Mouse (Mus musculus): ENCODE results near the gene Dedd2.

Dedd2 gene

DNA sequence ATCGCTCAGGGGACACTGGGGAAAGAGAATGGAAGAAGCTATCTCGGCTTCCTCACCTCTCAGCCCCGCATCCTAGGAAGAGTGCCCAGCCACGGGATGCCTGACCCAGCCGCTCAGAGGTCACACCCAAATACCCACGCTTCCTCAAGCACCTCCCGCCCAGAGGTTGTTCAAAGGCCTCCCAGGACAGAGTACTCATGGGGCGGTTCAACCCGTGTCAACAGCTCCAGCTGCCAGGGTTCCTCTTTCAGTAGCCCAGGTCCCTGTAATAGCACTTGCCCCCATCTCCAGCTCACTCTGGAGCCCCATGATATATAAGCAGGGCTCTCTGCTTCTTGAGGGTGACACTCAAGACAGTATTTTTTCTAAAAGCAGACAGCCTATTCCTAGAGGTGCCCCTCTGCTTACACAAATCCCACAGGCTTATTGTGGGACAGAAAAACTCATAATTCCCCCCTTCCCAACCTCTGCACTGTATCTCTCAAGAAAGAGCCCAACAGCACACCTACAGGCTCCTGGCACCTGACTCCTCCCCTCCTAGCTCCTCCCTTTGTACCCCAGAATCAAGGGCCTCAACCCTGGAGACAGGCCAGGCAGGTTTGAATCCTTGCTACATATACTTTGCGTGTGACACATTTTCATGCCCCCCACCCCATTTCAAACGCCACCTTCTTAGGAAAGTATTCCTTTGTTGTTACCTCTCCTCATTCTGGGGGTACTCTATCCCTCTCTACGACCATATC, 2.6 kb downstream of the Dedd2 start:
- no peak for DNase-seq

GRCm38 (mm10) chr7:25214172-25214571, 6.2 kb downstream of the Dedd2 start:
- no peak for DNase-seq

DNA sequence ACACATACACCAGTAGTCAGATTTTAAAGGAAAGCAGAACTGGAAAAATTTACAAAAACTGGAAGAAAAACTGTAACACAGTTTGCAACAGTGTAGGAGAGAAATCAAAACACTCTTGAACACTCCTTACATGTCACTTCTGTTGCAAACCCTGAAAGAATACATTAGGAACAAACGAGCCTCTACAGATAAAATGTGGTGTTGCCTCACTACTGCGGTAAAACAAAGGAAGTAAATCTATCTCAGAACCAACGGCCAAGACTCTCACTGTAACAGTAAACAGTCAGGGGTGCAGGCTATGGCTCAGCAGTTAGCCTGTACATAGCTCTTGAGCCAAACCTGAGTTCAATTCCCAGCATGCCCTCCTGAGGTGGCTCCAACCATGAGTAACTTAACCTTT, 7.3 kb downstream of the Dedd2 start:
- DNase-seq = no peak

DNA sequence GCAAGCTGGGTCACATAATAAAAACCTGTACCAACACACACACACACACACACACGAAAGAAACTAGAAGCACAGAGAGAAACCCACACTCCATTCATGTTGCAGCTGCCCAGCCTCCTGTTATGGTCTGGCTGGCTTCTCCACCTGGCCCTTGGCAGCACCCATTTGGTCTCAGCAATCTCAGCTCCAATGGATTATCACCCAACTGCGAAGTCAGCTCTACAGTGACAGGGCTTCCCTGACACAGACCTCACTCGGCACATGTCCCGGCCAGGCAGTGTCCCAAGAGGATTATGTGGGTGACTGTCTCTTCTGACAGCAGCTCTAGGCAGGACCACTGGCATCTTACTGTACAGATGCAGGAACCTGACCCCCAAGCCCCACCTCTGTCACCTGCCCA, 9.9 kb downstream of the Dedd2 start:
- no peak for DNase-seq

DNA sequence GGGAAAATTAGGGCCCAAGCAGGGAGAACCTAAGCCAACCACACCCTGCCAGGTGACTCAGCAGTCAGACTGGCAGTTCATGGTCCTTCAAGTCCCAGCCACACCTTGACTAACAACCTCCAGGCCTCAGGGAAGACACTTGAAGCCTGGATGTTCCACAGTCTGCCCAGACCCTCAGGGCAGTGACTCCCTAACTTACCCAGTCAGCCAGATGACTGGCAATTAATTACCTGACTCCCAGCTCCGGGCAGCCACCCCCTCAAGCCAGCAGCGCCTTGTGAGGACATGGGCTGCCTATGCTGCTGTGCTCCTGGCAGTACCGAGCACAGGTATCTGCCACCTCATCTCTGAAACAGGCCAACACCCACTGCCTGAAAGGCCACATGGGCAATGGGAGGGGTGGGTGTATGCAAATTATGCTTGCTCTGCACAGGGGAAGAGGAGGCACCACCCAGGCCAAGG, 11.2 kb downstream of the Dedd2 start:
- DNase-seq = no peak

- peak; percentile 72 to 81 for DNase-seq
Observed at GRCm38 (mm10) chr7:25206094-25206830, 14.2 kb downstream of the Dedd2 start.

DNA sequence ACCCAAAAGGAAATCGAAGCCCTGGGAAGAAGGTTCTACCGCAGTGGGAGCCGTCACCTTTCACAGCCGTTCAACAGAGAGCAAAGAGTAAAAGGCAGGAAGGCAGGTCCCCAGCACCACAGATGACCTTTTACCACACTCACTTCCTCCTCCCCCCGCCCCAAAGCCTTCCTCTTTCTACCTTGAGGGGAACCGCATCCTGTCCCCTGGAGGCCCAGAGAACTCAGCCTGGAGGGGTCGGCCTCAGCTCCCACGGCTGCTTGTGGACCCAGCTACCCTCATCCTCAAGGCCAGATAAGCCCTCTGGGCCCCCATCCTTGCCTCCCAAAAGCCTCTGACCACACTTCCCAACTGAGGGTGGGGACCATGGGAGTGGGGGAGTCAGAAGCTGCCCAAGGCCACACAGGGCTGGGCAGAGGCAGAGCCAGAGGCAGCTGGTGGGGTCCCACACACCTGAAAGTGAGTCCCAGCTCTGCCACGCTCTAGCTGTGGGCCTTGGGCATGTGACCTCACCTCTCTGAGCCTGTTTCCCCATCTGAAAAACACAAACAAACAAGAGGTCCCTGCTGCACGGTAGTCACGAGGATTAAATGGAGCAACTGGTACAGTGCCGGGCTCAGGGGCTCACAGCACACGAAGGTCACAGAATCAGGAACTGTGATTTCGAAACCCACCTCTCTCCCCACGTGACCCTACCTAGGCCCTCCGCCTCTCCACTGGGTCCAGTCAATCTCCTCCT, 14.9 kb downstream of the Dedd2 start:
- DNase-seq = no peak

DNA sequence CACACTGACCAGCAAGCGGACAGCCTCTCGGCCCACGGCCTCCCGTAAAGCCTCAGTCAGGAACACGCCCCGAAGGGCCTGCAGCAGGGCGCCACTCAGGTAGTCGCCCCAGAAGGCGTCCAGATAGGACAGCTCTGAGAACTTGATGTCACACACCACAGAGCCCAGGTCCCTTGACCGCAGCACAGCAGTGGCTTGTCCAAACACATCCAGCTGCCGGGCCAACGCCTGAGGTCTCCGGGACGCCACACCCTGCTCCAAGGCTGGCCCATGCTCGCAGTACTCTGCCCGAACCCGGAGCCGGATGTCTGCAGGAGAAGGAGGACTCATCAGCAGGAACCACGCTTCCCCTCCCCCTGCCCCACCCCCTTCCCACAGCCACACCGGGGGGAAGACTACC, 16.8 kb downstream of the Dedd2 start:
- DNase-seq = no peak

GRCm38 (mm10) chr7:25197384-25198018, 22.9 kb downstream of the Dedd2 start:
- DNase-seq = peak; percentile 31 to 54

GRCm38 (mm10) chr7:25196107-25196506, 24.3 kb downstream of the Dedd2 start:
- DNase-seq = no peak

DNA sequence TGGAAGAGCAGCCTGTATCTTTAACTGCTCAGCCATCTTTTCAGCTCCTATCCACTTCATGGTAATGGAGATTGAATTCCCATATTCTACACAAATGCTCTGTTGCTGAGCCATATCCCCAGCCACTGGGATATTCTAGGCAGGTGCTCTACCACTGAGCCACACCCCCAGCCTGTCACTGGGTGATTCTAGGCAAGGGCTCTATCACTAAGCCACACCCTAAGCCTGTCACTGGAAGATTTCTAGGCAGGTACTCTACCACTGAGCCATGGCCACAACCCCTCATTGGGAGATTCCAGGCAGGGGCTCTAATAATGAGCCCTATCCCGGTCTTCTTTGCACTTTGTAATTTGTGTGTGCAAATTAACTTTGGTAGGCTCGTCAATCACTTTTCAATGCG, 25.3 kb downstream of the Dedd2 start:
- DNase-seq = no peak

DNA sequence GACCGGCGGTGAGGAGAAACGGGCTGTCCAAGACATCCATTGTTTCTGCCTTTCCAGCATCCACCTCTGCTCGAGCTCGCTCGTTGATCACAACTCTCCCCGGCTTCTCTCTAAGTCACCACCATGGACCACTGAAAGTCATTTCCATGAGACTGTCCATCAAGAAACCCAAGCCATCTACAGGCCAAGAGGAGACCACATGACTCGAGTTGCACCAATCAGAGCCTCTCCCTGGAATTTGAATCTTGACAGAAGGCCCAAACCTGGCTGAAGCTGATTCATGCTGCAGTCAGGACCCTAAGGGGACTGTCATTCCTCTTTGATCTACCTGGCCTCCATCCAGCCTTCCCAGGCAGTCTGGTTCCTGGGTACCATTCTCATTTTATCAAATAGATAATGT, 28.3 kb downstream of the Dedd2 start:
- peak in 1 of 2 experiments; percentile 36 for DNase-seq

DNA sequence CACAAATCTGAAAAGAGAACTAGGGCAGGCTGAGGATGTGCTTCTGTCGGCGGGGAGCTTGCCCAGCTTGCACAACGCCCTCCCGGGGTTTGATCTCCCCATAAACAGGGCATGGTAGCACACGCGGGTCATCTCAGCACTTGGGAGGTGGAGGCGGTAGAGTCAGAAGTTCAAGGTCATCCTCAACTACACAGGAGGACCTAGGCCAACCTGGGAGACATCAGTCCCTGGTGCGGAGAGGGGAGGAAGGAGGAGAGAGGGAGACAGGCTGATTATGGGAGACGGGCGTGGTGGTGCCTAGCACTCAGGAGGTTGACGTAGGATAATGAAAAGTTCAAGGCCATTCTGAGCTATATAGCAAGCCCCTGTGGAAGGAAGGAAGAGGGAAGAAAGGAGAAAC, 29.6 kb downstream of the Dedd2 start:
- DNase-seq = no peak

DNA sequence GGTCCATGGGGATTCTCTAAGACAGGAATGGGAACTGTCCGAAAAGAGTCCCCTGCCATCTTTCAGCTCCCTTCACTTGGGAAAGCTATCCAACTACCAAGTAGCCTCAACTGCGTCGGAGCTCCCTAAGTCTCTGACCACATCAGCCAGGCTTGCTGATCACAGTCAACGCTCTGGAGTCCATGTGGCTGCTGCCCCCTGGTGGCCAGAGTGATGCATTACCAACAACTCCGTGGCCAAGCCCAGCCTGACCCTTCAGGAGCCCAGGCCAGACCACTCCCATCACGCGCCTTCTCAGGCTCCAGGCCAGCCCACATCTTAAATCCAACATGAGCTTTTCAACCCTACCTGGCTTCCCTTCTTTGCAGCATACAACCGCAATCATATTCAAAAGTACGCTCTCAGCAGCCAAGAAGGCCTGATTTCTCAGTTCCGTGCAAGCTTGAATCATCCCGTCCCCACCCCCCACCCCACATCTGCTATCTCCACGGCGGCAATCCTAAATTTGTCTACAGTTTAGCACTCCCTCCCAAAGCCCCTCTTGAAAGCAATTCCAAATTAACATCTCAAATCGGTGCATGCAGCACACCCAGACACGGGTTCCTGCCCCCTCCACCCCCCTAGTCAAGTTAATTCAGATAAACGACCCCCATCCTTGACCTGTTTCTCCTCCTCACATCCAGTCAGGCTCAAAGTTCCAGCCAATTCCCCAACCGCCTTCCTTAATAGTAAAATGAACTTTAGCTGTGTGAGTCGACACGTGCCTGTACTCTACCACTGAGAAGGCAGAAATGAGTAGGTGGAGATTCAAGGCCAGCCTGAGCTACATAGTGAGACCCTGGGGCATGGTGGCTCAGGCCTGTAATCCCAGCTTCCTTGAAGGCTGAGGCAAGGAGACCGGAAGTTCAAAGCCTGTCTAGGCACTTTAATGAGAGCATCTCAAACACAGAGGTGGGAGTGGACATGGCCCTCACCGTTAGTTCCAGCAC, 32.5 kb downstream of the Dedd2 start:
- DNase-seq = peak; percentile 95 to 96

DNA sequence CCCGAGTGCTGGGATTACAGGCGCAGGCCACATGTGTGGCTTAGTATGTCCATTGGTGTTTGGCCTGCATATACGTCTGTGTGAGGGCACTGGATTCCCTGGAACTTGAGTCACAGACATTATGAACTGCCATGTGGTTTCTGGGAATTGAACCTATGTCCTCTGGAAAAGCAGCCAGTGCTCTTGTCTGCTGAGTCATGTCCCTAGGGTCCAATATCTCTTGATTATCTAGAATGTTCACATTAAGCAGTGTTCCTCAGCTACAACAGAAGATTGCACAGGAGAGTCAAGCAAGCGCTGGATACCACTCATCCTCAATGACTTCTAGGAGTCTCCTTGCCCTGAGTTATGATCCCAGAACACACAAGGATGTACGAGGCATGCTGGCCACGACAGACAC, 36.3 kb downstream of the Dedd2 start:
- DNase-seq = no peak

DNA sequence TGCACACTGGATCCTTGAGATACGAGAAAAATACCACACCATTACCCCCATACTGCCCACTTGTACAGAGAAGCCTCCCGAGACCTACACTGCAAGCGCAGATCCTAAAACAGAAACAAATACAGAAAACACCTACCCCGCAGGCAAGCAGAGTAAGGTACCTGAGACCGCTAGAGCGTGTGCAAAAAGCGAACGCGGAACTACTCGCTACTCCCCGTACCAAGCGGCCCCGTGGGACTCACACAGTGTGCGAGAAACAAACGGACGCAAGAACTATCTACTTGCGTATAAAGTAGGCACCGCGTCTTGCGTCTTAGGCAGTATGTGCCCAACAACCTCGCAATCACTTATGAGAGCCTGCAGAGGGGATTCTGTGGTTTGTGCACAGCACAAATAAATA, 38.6 kb downstream of the Dedd2 start:
- DNase-seq = no peak

DNA sequence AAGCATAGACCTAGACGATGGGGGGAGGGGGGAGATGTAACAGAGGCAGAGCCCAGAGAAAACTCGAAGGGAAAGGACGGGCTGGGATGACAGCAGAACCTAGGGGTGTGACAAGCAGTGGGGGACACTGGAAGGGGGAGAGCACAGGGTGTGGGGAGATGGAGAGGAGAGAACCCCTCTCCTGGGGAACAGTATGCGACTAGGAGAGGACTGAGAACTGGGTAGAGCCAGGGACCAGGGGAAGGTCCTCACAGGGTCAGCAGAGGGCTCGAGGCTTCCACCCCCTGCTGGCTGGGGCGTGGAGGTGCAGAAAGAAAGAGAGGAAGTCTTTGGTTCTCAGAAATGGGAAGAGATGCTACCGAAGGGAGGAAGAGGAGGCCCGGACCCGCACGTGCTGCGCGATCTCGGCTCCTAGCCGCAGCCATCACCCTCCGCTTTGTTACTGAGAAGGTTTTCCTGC, 39.1 kb downstream of the Dedd2 start:
- peak; percentile 63 to 75 for DNase-seq

DNA sequence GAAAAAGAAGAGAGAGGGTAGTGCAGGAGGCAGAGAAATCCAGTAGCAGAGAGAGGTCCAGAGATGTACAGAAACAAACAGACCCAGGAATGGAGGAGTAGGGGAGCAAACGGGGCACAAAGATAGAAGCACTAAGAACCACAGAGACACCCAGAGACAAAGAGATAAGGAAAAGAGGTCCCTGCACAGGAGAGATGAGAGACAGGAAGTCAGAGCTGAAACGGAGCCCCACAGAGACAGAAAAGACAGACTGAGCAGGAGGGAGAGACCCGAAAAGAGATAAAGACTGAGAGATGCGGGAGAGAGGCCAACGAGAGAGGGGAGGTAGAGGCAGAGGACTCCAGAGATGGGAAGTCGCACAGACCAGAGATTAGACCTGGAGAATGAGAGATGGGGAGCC, 39.9 kb downstream of the Dedd2 start:
- no peak for DNase-seq

GRCm38 (mm10) chr7:25179606-25180161, 40.7 kb downstream of the Dedd2 start, which contains the start of gene Pou2f2:
Gene Pou2f2, minus strand, starts transcription at chr7:25179726.
- DNase-seq = peak; percentile 89 to 90

DNA sequence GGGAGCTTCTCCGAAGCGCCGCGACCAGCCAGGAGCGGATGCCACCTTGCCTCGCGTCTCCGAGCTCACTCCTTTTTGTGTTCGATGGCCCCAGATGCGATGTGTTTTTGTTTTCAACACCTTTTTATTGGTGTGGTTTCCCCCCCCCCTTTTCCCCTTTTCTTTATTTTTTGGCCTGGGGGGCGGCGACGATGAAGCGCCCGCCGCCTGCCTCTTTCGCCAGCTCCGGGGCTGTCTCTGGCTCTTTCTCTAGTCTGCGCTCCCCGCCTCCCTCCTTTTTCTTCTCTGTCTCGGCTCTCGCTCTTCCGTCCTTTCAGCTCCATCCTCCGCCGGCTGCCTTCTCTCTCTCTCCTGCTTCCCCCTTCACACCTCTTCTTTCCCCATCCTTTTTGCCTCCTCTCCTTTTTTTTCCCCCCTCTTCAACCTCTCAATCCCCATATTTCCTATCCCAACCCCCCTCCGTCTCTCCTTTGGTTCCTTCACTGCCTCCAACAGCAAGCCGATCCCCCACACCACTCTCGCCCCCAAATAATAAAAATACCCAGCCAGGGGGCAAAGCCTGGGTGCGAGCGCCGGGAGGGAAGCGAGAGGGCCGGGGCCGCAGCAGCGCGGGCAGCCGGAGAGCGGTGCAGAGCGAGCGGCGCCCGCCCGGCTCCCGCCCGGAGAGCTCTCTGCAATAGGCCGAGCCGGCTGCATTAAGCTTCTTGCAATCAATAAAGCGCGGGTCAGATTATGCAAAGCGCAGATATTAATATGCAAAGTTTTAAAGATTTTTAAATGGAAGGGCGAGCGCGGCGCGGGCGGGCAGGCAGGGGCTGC, 41.4 kb downstream of the Dedd2 start:
- peak; percentile 68 to 69 for DNase-seq
